Mouse (Mus musculus) left cerebral cortex, postnatal 10 days (tissue): ENCODE measurements around the gene Slc39a10. TPM values are rescaled to one million over a fixed set of nuclear protein-coding genes. Genes with fewer than 3 reads are reported as not detected.

Source experiments
- DNase-seq, 2 experiments: peaks; one replicate each; pipeline ENCODE4 v3.0.0; 2021 to 2022; ENCODE audit warnings: low spot score in 2 of 2, mixed read lengths in 1 of 2; ENCODE audit errors: extremely low spot score in 1 of 2
- intact Hi-C: fragments of 180-260 bp; cut with DNase I; formaldehyde crosslinking; loops from one replicate; pipeline ENCODE4 v1.15.1; 2025
- total RNA-seq, 2 experiments: library from RNA; stranded (reverse); gene quantifications; 2 replicates each; pipeline ENCODE4 v1.2.3; 2021

Slc39a10 gene
- total RNA-seq, 2 experiments from 2014 or later = 130 to 139 TPM

- intact Hi-C loops = no loop called here
- no peak for DNase-seq
Observed at GRCm38 (mm10) chr1:46879951-46880350, 12.7 kb downstream of the Slc39a10 start.

GRCm38 (mm10) chr1:46873770-46874169 is 18.9 kb downstream of the Slc39a10 start:
- intact Hi-C loops = no loop called here
- no peak for DNase-seq

GRCm38 (mm10) chr1:46869788-46870187 is 22.9 kb downstream of the Slc39a10 start:
- intact Hi-C loops = no loop called here
- no peak for DNase-seq

GRCm38 (mm10) chr1:46864175-46864885 is 28.3 kb downstream of the Slc39a10 start:
- intact Hi-C loops = no loop called here
- DNase-seq = no peak

GRCm38 (mm10) chr1:46863434-46863833 is 29.2 kb downstream of the Slc39a10 start:
- intact Hi-C loops = no loop called here
- DNase-seq = no peak

GRCm38 (mm10) chr1:46860082-46860481 is 32.6 kb downstream of the Slc39a10 start:
- intact Hi-C loops = no loop called here
- DNase-seq = no peak

- intact Hi-C loops = loop anchor here (5.0 to 10.0 kb wide), 2 partner anchors 54 to 236 kb away; no protein-coding TSS in a partner anchor
- no peak for DNase-seq
Observed at GRCm38 (mm10) chr1:46858579-46858978, 34.1 kb downstream of the Slc39a10 start.

GRCm38 (mm10) chr1:46856498-46856897 is 36.2 kb downstream of the Slc39a10 start:
- intact Hi-C loops = loop anchor here (5.0 to 10.0 kb wide), 2 partner anchors 56 to 238 kb away; no protein-coding TSS in a partner anchor
- DNase-seq = no peak

GRCm38 (mm10) chr1:46854036-46854900 is 38.4 kb downstream of the Slc39a10 start:
- no peak for DNase-seq
- intact Hi-C loops = loop anchor here (10.0 kb wide), 1 partner anchor 241 kb away; no protein-coding TSS in a partner anchor

GRCm38 (mm10) chr1:46853317-46854035 is 39.2 kb downstream of the Slc39a10 start:
- intact Hi-C loops = loop anchor here (10.0 kb wide), 1 partner anchor 241 kb away; no protein-coding TSS in a partner anchor
- DNase-seq = peak; percentile 96 to 97

GRCm38 (mm10) chr1:46852600-46853272 is 39.9 kb downstream of the Slc39a10 start:
- peak; percentile 66 to 92 for DNase-seq
- intact Hi-C loops = loop anchor here (1.0 to 10.0 kb wide), 2 partner anchors 117 to 242 kb away; no protein-coding TSS in a partner anchor

- intact Hi-C loops = loop anchor here (1.0 to 10.0 kb wide), 2 partner anchors 117 to 243 kb away; no protein-coding TSS in a partner anchor
- DNase-seq = no peak
Observed at GRCm38 (mm10) chr1:46852216-46852599, 40.4 kb downstream of the Slc39a10 start.

- DNase-seq = no peak
- intact Hi-C loops = loop anchor here (10.0 kb wide), 1 partner anchor 243 kb away; no protein-coding TSS in a partner anchor
Observed at GRCm38 (mm10) chr1:46851586-46851985, 41.1 kb downstream of the Slc39a10 start.

- DNase-seq = peak; percentile 44 to 69
Observed at GRCm38 (mm10) chr1:46849758-46850157, 42.9 kb downstream of the Slc39a10 start.

GRCm38 (mm10) chr1:46845221-46845620 is 47.4 kb downstream of the Slc39a10 start:
- intact Hi-C loops = no loop called here
- no peak for DNase-seq

More at GRCm38 (mm10) chr1:46849758-46850157, 42.9 kb downstream of the Slc39a10 start:
- intact Hi-C loops = loop anchor here (10.0 kb wide), 1 partner anchor 245 kb away; no protein-coding TSS in a partner anchor

GRCm38 (mm10) chr1:46844281-46844680 is 48.4 kb downstream of the Slc39a10 start:
- intact Hi-C loops = no loop called here
- no peak for DNase-seq

- DNase-seq = no peak
- intact Hi-C loops = no loop called here
Observed at GRCm38 (mm10) chr1:46843406-46843805, 49.2 kb downstream of the Slc39a10 start.

- intact Hi-C loops = no loop called here
- DNase-seq = no peak
Observed at GRCm38 (mm10) chr1:46831927-46832326, 60.7 kb downstream of the Slc39a10 start.
